Mouse (Mus musculus): ENCODE results near the gene Ttc23l. TPM values are rescaled to one million over a fixed set of nuclear protein-coding genes. Genes with fewer than 3 reads are reported as not detected.

Ttc23l gene
- total RNA-seq (2023): not detected

DNA sequence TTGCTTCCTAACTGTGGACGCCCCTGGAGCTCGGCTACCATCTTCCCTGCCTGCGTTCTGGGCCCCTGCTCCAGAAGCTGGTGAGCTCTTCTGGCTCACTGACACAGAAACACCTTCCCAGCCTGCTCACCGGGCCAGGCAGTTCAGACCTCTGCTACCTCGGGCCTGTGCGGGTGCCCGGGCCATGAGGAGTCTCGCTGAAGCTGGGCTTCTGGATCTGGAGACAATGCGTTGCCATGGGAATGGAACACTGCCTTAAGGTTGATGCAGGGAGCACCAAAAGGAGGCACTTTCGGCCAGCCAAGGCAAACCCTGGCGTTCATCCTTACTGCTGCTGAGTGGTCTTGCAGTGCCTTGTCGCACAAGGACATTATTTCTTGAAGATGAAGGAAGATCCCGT, at the start of gene Ttc23l:
Gene Ttc23l, minus strand, starts transcription at position 204 of the 400 bp plus-strand sequence.

DNA sequence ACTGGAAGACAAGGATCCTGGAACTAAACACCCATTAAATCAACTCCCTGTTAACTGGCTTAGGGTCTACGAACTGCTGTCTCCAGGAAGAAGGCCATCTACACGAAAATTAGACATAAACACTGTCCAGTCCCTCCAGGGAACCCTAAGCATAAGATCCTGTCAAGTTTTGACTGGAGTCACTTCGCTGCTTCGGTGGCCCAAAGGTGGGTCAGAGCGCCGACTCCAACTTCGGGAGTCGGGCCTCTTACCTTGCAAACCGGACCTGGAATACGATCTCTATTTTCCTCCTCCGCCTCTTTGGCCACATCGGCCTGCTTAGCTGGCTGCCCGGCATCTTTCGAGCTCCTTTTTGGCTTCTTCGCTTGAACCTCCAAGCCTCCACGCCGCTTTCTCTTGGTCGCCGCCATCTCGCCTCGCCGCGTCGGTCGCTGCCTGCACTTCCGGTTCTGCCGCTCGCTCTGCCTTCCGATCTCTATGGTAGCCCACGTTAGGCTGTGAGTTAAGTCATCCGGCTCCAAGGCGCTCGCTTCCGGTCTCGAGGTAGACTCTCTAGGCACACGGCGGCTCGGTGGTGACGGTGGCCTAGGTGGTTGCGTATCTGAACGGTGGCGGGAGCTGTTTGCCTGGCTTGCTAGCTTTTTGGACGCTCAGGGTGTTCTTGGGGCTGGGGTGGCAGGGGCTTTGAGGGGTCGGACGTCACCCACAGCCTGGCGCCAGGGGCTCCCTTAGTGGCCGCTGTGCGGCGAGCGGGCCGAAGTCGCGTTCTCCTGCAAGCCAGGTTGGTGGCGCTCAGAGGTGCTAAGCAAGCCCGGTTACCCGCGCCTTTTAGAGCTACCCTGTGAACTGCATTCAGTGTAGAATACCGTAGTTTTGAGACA, 72.7 kb downstream of the Ttc23l start, which contains the start of the genes Brix1 and Rad1:
Gene Brix1, minus strand, starts transcription at position 464 of the 881 bp plus-strand sequence.
Gene Rad1, plus strand, starts transcription at position 535 of the 881 bp plus-strand sequence.

DNA sequence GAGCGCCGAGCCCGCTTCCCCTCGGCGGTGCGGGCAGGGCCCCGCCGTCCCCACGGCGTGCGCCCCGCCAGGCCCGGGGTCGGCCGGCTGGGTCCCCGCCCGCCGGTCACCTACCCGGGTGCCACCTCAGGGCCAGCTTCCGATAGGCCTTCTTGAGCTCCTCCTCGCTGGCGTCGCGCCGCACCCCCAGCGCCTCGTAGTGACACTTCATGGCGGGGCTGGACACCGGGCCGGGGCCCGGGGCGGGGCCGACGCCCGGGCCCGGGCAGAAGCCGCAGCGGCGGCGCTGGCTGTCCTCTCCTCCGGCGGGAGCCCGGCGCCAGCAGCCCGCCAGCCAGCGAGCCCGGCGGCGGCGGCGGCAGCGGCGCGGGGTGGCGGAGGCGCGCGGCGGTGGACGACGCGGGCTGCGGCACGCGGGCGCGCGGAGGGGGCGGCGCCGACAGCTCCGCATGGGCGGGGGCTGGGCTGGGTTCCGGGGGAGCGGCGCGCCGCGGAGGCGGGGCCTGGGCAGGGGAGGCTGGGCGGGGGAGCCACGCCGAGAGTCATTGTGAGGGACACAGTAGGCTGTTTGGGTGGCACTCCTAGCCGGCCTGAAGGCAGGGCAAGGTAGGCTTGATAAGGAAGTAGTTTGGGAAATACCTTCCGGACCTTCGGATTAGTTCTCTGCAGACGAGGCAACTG, 88.2 kb downstream of the Ttc23l start, which contains the start of gene Dnajc21:
Gene Dnajc21, minus strand, starts transcription at position 366 of the 681 bp plus-strand sequence.

Other genes starting within 250 kb of the Ttc23l start
- not detected for gene Gm21973, start 233.3 kb downstream of the Ttc23l start, total RNA-seq (2023)
- gene Agxt2, start 200.1 kb downstream of the Ttc23l start, total RNA-seq (2023): not detected
- 10 to 100 TPM; 33.8 to 36.7 TPM for gene Dnajc21, start 88.2 kb downstream of the Ttc23l start, total RNA-seq (2023)
- gene Brix1, start 72.7 kb downstream of the Ttc23l start, total RNA-seq (2023): 10 to 100 TPM; 38.8 to 55.4 TPM
- 10 to 100 TPM; 35.8 to 43.6 TPM for gene Rad1, start 72.7 kb downstream of the Ttc23l start, total RNA-seq (2023)
- gene Rai14, start 156.0 kb upstream of the Ttc23l start, total RNA-seq (2023): under 1 TPM; 0.12 to 0.38 TPM